Mouse (Mus musculus): Measurements from ENCODE around the gene Baz2b. TPM values are rescaled to one million over a fixed set of nuclear protein-coding genes. Genes with fewer than 3 reads are reported as not detected.

Gene Baz2b
- total RNA-seq, 1 experiment from 2014 or later: 143 TPM

DNA sequence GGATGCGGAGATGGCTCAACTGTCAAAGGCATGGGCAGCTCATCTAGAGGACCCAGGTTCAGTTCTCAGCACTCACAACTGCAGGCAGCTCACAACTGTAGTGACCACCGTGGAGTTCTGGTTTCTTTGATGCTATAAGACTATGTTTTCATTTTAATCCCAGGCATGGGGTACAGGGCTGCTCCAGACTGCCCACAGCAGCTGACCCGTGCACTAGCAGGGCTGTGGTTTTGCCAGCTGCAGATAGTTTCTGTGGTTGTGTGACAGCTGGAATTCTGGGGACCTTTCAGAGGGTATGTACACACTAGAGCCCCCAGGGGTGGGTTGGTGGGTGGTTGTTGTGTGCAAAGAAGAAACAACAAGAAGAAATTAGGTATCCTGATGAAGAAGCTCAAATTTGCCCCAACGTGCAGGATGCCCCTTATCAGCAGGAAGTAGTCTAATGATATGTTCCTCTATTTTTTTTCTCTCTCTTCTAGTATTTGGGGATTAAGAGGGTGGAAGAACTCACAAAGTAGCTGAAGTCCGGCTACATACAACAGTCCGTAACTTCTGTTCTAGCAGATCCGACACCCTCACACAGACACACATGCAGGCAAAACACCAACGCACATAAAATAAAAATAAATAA lies 6.6 kb downstream of the Baz2b start:
- peak; percentile 29 for ATAC-seq (replicated peaks; ENCODE audit: low read depth, poor library complexity, severe bottlenecking)

- ATAC-seq (replicated peaks; ENCODE audit: low read depth, poor library complexity, severe bottlenecking): 0 out of 2 replicates have a peak, but pooled peaks have one; percentile 26
These were observed 9.0 kb downstream of the Baz2b start for GRCm38 (mm10) chr2:60200667-60201066.

- peak; percentile 40 for ATAC-seq (replicated peaks; ENCODE audit: low read depth, poor library complexity, severe bottlenecking)
These were observed 9.5 kb downstream of the Baz2b start for GRCm38 (mm10) chr2:60200051-60200562.

GRCm38 (mm10) chr2:60196841-60197240 lies 12.8 kb downstream of the Baz2b start:
- ATAC-seq (replicated peaks; ENCODE audit: low read depth, poor library complexity, severe bottlenecking): no peak

GRCm38 (mm10) chr2:60181696-60182095 lies 27.9 kb downstream of the Baz2b start:
- no peak for ATAC-seq (replicated peaks; ENCODE audit: low read depth, poor library complexity, severe bottlenecking)

- no peak for ATAC-seq (replicated peaks; ENCODE audit: low read depth, poor library complexity, severe bottlenecking)
These were observed 32.1 kb downstream of the Baz2b start for GRCm38 (mm10) chr2:60177490-60177889.

- ATAC-seq (replicated peaks; ENCODE audit: low read depth, poor library complexity, severe bottlenecking): peak; percentile 74
These were observed 33.6 kb downstream of the Baz2b start for GRCm38 (mm10) chr2:60176087-60176486.

GRCm38 (mm10) chr2:60175078-60175477 lies 34.6 kb downstream of the Baz2b start:
- 0 out of 2 replicates have a peak, but pooled peaks have one; percentile 15 for ATAC-seq (replicated peaks; ENCODE audit: low read depth, poor library complexity, severe bottlenecking)

- ATAC-seq (replicated peaks; ENCODE audit: low read depth, poor library complexity, severe bottlenecking): no peak
These were observed 36.0 kb downstream of the Baz2b start for GRCm38 (mm10) chr2:60173595-60173994.

- no peak for ATAC-seq (replicated peaks; ENCODE audit: low read depth, poor library complexity, severe bottlenecking)
These were observed 36.4 kb downstream of the Baz2b start for GRCm38 (mm10) chr2:60173190-60173589.

- ATAC-seq (replicated peaks; ENCODE audit: low read depth, poor library complexity, severe bottlenecking): peak; percentile 80
These were observed 37.1 kb downstream of the Baz2b start for GRCm38 (mm10) chr2:60172531-60172914.

DNA sequence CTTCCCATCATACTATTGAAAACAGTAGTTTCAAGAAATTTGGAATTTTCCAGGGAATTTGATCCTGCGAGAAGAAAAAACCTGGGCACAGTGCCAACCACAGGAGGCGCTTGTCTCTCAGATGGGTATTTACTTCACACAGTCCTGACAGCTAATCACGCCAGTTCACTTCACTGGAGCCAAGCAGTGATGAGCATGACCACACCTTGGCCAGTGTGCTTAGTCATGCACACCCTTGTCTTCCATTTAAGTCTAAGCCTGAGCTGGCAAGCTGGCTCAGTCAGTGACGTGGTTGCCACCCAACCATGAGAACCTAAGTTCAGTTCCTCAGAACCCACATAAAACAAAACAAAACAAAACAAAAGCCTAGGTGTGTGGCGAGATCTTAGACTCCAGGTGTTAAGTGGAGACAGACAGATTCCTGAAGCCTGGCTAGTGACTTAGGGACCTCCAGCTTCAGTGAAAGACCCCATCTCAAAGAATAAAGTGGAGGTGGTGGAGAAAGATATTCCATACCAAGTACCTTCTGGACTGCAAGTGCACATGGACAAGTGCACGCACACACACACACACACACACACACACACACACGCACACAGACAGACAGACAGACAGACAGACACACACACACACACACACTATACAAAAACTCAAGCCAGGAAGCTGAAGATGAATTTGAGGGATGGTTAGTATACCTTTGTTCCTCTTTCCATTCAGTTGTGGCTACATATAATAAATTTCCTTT lies 37.7 kb downstream of the Baz2b start:
- ATAC-seq (replicated peaks; ENCODE audit: low read depth, poor library complexity, severe bottlenecking): peak; percentile 20

GRCm38 (mm10) chr2:60166878-60167277 lies 42.8 kb downstream of the Baz2b start:
- no peak for ATAC-seq (replicated peaks; ENCODE audit: low read depth, poor library complexity, severe bottlenecking)

DNA sequence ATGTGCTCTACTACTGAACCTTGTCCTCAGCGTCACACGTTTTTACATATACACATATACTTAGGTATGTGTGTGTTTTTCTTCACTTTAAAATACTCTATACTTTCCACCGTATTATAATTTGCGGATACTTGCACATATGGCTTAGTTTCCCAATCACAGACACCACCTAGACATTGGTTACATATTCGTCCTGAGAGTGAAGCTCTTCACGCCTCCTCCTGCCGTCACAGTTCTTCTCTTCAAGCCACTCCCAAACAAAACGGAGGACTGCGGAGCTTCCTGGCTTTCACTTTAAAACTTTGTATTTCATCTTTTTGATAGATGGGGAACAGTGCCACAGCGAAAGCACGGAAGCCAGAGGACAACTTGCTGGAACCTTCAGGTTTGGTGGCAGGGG lies 44.0 kb downstream of the Baz2b start:
- no peak for ATAC-seq (replicated peaks; ENCODE audit: low read depth, poor library complexity, severe bottlenecking)

DNA sequence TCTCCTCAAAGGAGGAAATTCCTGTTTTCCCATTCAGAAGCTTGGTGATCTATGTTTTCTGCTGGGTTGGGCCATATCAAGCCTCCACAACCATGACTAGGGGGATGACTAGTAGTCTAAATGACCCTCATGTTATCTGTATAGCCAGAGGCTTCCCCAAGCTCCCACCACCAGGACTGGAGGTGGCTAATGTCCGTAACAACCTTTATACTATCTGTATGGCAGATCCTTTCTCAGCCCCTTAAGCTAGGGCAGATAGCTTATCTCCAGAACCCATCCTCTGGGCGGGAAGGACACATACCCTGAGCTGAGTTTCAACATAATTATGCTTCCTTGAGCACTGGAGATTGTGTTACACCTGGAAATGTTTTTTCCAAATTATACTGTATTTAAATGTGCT lies 45.9 kb downstream of the Baz2b start:
- no peak; the same call in 1 of the 2 replicates for ATAC-seq (replicated peaks; ENCODE audit: low read depth, poor library complexity, severe bottlenecking)

- peak; percentile 29; the same call in 1 of the 2 replicates for ATAC-seq (replicated peaks; ENCODE audit: low read depth, poor library complexity, severe bottlenecking)
These were observed 57.2 kb downstream of the Baz2b start for GRCm38 (mm10) chr2:60152481-60152880.

DNA sequence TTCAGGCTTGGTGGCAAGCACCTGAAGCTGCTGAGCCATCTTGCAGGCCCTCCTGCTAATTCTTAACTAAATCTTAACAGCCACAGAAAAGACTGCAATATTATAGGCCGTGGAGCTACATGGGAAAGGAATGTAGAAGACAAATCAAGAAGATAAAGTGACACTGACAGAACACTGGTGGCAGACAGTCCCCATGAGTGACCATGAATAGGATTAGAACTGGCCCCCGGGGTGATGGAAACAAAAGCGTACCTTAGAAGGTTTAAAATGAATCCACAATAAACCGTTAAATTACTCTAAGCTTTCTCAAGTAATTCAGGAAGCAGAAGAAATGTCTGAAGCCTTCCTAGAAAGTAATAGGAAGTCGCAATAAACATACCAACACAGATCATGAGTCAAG lies 61.0 kb downstream of the Baz2b start:
- ATAC-seq (replicated peaks; ENCODE audit: low read depth, poor library complexity, severe bottlenecking): no peak

GRCm38 (mm10) chr2:60147428-60147827 lies 62.2 kb downstream of the Baz2b start:
- ATAC-seq (replicated peaks; ENCODE audit: low read depth, poor library complexity, severe bottlenecking): no peak

DNA sequence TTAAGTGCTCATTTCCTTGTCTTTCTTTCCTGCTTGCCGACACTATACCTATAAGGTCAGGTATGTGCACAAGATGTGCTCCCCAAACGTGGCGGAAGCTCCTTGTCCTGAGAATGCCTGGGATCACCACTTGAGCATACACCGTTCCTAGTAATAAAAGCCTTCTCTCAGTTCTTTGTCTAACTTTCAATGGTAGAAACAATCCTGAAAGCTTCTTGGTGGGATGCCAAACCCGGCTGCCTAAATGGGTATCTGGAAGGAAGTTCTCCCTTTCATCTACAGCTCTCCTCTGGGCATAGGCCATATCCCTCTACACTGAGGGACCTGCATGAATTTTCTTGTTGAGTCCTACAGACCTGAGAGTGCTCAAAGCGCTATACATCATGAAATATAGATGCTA lies 63.9 kb downstream of the Baz2b start:
- no peak for ATAC-seq (replicated peaks; ENCODE audit: low read depth, poor library complexity, severe bottlenecking)

DNA sequence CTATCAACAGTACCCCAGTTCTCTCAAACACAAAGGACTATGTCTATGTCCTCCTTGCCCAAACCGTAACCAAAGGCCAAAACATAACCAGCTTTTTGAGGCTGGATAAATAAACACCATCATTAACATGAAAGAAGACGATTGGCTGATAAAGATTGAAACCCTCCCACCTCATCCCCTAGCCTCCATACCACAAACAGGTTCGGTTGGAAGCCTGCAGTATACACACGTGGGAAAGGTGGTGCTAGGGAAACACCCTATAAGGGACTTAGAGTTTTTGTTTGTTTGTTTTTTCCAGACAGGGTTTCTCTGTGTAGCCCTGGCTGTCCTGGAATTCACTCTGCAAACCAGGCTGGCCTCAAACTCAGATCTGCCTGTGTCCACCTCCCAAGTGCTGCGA lies 66.3 kb downstream of the Baz2b start:
- no peak for ATAC-seq (replicated peaks; ENCODE audit: low read depth, poor library complexity, severe bottlenecking)

DNA sequence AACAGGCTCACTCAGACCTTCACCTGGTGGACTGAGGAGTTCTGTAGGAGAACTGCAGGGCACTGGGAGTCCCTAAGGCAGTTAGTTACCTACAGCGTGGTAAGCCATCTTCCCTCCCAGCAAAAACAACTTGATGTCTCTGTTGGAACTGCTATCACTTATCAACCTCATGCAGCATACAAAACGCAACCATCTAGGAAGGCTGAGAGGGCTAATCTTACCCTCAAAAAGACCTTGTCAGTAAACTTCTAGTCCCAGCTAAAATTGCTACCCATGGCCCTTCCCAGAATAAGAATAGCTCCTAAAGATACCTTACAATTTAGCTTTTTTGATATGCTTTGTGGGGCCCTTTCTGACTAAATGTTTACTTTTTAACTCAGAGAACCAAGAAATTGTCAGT lies 67.4 kb downstream of the Baz2b start:
- peak; percentile 19; the same call in 1 of the 2 replicates for ATAC-seq (replicated peaks; ENCODE audit: low read depth, poor library complexity, severe bottlenecking)
